Mouse (Mus musculus) heart, adult 8-10 months (tissue): Measurements from ENCODE around the gene Psmd3. TPM values are rescaled to one million over a fixed set of nuclear protein-coding genes. Genes with fewer than 3 reads are reported as not detected.

Experiments
- DNase-seq: peaks from one replicate; pipeline ENCODE4 v3.0.0; 2022; ENCODE audit warnings: low spot score
- total RNA-seq, 4 experiments: library from RNA; stranded (reverse); gene quantifications; 2 replicates each; pipeline ENCODE4 v1.2.4; 2022

The Psmd3 gene
- total RNA-seq, 4 experiments from 2014 or later = 95.0 to 106 (median 99.1) TPM

DNA sequence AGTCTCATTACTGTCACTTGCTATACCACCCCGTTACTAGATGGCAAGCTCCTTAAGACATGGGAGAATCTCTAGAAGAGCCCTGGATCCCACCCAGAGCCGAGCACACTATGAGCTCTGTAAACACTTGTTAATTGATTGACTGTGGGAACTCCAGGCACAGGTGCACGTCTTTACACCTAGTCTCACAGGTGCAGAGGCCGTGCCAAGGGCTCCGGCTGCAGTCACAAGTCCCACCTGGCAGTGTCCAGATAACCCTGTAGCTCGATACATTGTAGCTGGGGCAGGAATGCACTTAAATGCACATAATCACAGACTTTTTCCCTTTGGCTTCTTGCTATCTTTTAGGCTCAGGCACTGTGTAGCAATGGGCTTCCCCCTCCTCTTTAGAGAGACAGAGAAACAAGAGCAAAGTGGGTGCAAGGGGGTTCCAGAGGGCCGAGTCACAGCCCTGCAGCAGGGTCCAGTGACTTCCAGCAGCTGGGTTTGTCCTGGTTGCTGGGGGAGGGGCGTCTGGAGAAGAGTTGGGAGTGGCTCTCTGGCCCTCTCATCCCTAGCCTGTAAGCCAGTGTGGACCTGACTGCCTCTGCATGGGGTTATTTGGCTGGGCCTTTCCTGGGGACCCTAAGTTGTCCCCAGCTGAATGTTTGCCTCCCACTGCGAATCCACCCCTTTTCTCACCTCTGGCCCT lies 61.4 kb downstream of the Psmd3 start:
- peak; percentile 59 for DNase-seq

DNA sequence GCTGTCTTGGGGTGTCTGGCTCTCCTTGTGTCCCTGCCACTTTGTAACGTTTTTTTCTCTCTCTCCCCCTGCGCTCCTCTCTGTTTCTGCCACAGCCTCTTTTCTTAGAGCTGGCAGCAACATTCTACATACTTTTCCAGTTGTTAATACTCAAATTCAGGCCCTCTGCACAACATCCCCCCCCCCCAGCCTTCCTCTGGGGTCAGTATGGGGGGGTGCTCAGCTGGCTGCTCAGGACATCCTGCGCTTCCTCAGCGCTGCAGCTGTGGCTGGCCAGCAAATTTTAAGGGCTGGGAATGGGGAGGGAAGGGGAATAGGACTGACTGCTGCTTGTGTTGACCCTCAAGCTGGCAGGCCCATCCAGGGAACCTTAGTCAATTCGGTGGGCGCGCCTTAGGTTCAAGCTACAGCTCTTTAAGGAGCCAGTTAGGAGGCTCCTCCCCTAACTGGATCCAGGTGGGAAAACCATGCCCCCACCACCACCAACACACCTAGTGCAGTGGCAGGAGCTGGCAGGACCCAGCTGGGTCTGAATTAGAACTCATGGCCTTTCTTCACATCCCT lies 62.2 kb downstream of the Psmd3 start:
- peak; percentile 30 for DNase-seq

Other genes with a start within 250 kb of the Psmd3 start
- gene Mien1, start 243.6 kb upstream of the Psmd3 start, total RNA-seq = 10 to 100 TPM; 66.9 to 78.4 (median 71.0) TPM
- gene Grb7, start 236.2 kb upstream of the Psmd3 start, total RNA-seq = under 1 TPM in 1 of 4 experiments, not detected in 3; 0.19 TPM
- gene Ikzf3, start 136.5 kb upstream of the Psmd3 start, total RNA-seq = 1 to 10 TPM in 2 of 4 experiments, under 1 TPM in 2; 0.47 to 1.3 (median 0.86) TPM
- not detected for gene Zpbp2, start 131.5 kb upstream of the Psmd3 start, total RNA-seq
- gene Ormdl3, start 95.2 kb upstream of the Psmd3 start, total RNA-seq = 10 to 100 TPM; 39.7 to 46.4 (median 43.1) TPM
- gene Lrrc3c, start 84.3 kb upstream of the Psmd3 start, total RNA-seq = not detected
- 10 to 100 TPM in 1 of 4 experiments, 1 to 10 TPM in 3; 4.8 to 12.3 (median 7.9) TPM for gene Gm12355, start 56.9 kb upstream of the Psmd3 start, total RNA-seq
- 1 to 10 TPM; 1.6 to 3.4 (median 2.8) TPM for gene Gsdma3, start 56.2 kb upstream of the Psmd3 start, total RNA-seq
- gene Gsdma2, start 35.8 kb upstream of the Psmd3 start, total RNA-seq = under 1 TPM in 1 of 4 experiments, not detected in 3; 0.25 TPM
- gene Gsdma, start 18.2 kb upstream of the Psmd3 start, total RNA-seq = under 1 TPM in 2 of 4 experiments, not detected in 2; 0.14 to 0.16 TPM
- not detected for gene Csf3, start 18.7 kb downstream of the Psmd3 start, total RNA-seq
- 10 to 100 TPM; 44.4 to 49.9 (median 46.8) TPM for gene Med24, start 46.9 kb downstream of the Psmd3 start, total RNA-seq
- 10 to 100 TPM; 92.5 to 98.4 (median 95.1) TPM for gene Thra, start 58.1 kb downstream of the Psmd3 start, total RNA-seq
- 100 to 1,000 TPM in 2 of 4 experiments, 10 to 100 TPM in 2; 81.4 to 121 (median 101) TPM for gene Nr1d1, start 92.8 kb downstream of the Psmd3 start, total RNA-seq
- gene Msl1, start 113.0 kb downstream of the Psmd3 start, total RNA-seq = 10 to 100 TPM; 72.1 to 84.3 (median 78.7) TPM
- gene Casc3, start 122.4 kb downstream of the Psmd3 start, total RNA-seq = 10 to 100 TPM; 16.0 to 20.9 (median 17.8) TPM
- gene Rapgefl1, start 154.2 kb downstream of the Psmd3 start, total RNA-seq = 1 to 10 TPM in 1 of 4 experiments, under 1 TPM in 3; 0.38 to 1.1 (median 0.76) TPM
- 10 to 100 TPM in 3 of 4 experiments, 1 to 10 TPM in 1; 9.4 to 12.6 (median 11.5) TPM for gene Wipf2, start 181.1 kb downstream of the Psmd3 start, total RNA-seq
- under 1 TPM; 0.16 to 0.49 (median 0.25) TPM for gene Cdc6, start 225.2 kb downstream of the Psmd3 start, total RNA-seq
- 10 to 100 TPM; 10.8 to 13.5 (median 11.9) TPM for gene Rara, start 245.3 kb downstream of the Psmd3 start, total RNA-seq